Mouse (Mus musculus) NIH3T3 (cell line): Measurements from ENCODE around the gene Apoa4.

Experiments used
- DNase-seq: peaks from one replicate; pipeline ENCODE4 v3.0.0-alpha.2; 2012; ENCODE audit warnings: low read depth

The Apoa4 gene

GRCm38 (mm10) chr9:46227064-46227614, 13.4 kb upstream of the Apoa4 start:
- no peak for DNase-seq

DNA sequence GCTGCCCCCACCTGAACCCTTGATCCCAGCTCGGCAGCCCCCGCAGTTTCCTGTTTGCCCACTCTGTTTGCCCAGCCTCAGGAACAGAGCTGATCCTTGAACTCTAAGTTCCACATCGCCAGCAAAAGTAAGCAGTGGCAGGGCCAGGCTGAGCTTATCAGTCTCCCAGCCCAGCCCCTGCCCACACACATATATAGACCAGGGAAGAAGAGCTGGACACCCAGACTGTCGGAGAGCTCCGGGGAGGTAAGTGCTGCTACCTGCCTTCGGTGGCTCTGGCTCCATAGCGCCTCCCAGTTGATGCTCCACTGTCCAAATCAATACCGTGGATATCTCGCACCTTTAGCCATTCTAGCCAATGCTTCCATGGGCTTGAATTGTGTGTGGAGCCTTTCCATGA, 12.0 kb upstream of the Apoa4 start, which contains the start of gene Apoa1:
Gene Apoa1 (plus strand): TSS at position 90 of the 400 bp plus-strand sequence.
- no peak for DNase-seq

DNA sequence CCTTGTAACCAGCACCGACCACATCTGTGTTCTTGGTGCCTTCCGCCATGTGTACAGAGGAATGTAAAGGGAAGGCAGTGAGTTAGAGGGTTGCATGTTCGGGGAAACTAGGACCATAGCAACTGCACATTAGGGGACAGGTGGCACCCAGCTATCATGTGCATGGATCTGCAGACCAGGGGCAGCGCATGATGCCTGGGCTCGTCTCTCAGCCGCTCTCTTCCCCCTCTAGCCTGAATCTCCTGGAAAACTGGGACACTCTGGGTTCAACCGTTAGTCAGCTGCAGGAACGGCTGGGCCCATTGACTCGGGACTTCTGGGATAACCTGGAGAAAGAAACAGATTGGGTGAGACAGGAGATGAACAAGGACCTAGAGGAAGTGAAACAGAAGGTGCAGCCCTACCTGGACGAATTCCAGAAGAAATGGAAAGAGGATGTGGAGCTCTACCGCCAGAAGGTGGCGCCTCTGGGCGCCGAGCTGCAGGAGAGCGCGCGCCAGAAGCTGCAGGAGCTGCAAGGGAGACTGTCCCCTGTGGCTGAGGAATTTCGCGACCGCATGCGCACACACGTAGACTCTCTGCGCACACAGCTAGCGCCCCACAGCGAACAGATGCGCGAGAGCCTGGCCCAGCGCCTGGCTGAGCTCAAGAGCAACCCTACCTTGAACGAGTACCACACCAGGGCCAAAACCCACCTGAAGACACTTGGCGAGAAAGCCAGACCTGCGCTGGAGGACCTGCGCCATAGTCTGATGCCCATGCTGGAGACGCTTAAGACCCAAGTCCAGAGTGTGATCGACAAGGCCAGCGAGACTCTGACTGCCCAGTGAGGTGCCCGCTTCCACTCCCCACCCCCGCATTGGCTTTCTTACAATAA, 10.7 kb upstream of the Apoa4 start:
- DNase-seq, result peak; percentile 82

GRCm38 (mm10) chr9:46230450-46230975, 10.0 kb upstream of the Apoa4 start:
- no peak for DNase-seq

GRCm38 (mm10) chr9:46235196-46235595, 5.3 kb upstream of the Apoa4 start:
- DNase-seq, result no peak

DNA sequence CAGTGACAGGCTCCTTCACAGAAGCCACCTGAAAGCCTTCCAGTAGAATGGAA, 5.1 kb upstream of the Apoa4 start, which contains the start of gene Apoc3:
Gene Apoc3 (minus strand): TSS at position 41 of the 53 bp plus-strand sequence.
- no peak for DNase-seq

GRCm38 (mm10) chr9:46235649-46236048, 4.8 kb upstream of the Apoa4 start:
- no peak for DNase-seq

- no peak for DNase-seq
Observed at GRCm38 (mm10) chr9:46238850-46239249, 1.6 kb upstream of the Apoa4 start.

DNA sequence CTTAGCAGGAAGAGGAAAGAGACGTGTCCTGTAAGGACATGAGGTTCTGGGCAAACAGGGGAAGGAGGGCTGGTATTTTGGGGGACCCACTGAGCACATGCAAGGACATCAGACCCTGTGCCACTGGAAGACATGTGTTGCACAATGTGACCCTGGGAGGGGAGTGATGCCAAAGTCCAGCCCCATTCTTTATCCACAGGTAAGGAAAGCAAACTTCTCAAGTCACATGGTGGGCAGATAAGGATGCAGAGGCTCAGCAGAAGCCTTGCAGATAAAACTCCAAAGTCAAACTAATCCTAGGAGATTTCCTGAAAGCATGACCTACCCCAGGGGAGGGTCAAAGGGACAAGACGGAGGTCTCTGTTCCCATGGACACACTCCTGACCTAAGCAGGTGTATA, 1.3 kb downstream of the Apoa4 start:
- no peak for DNase-seq

- DNase-seq, result no peak
Observed at GRCm38 (mm10) chr9:46243122-46243521, 2.6 kb downstream of the Apoa4 start.

GRCm38 (mm10) chr9:46243584-46243983, 3.1 kb downstream of the Apoa4 start:
- no peak for DNase-seq

DNA sequence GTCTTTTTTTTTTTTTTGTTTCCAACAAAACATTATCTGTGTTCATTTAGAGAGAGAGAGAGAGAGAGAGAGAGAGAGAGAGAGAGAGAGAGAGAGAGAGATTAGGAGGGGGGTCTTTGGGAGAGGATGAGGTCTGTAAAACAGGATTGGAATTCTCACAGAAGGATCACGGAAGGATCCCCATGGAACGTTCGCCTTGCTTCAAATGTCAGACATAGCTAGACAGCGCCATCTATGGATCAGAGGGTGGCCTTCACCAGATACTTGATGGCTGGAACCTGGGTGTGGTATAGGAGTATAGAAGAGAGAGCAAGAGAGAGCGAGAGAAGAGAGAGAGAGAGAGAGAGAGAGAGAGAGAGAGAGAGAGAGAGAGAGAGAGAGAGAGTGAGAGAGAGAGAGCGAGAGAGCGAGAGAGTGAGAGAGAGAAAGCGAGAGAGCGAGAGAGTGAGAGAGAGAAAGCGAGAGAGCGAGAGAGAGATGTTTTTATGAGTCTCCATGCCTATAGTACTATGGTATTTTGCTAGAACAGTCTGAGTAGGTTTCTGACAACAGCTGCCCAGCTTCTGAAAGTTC, 6.3 kb downstream of the Apoa4 start:
- peak; percentile 87 for DNase-seq

DNA sequence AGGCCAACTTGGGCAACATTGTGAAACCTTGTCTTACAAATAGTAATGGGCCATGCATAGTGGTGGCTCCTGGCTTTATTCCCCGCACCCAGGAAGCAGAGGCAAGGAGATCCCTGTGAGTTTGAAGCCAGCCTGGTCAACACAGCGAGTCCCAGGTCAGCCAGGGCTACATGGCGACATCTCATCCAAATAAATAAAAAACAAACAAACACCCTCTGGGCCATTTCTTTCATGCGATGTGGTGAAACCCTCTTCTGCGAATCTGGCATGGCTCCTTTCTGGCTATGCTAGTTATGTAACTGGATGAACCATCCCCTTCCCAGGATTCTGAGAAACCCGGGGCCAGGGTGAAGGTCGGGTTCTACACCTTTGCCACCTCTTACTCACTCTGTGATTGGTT, 15.7 kb downstream of the Apoa4 start:
- no peak for DNase-seq

DNA sequence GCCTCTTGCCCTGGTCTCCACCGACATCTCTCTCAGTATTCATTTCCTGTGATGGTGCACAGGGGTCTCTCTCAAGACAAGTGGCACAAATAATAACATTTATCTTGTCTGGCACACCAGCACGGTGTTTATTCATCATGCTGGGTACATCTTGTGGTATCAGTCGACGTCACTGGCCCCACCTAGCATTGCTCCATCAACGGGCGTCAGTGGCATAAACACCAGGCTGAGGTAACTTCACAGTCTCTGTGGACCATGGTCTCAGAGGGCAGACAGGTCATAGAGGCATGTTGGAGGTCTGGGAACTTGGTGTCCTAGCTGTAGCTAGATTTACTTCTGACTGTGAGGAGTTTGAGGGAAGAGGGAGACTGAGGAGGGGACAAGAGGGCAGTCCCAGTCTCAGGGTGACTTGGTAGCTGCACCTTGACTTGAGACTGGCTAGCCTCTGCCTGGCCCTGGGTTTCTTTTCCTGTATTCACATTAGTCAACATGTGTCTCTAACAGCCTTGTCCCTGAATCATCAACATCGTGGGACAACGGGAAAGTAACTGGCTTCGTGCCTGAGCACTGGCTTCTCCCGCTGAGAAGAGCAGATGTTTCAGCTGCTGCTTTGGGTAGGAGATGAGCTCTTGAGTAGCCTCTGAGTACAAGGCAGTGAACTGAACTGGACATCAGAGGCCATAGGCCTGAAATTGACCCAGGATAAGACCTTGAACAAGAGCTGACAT, 16.3 kb downstream of the Apoa4 start:
- DNase-seq, result no peak

GRCm38 (mm10) chr9:46257546-46257945, 17.1 kb downstream of the Apoa4 start:
- no peak for DNase-seq

DNA sequence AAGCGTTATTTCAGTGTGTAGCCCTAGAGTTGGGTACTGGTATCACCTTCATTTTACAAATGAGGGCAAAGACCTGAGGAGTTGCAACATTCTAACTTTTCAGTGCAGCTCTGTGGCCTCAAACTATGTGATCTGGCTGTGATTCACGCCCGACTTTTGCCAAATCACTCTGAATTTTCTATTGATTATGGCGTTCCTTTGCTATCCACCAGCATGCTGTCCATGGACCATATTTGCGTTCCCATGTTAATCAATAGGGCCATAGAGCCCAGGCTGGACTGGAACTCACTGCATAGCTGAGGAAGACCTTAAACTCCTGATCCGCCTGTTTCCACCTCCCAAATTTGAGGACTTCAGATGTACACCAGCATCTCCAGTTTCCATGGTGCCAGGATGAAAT, 18.6 kb downstream of the Apoa4 start:
- DNase-seq, result no peak

DNA sequence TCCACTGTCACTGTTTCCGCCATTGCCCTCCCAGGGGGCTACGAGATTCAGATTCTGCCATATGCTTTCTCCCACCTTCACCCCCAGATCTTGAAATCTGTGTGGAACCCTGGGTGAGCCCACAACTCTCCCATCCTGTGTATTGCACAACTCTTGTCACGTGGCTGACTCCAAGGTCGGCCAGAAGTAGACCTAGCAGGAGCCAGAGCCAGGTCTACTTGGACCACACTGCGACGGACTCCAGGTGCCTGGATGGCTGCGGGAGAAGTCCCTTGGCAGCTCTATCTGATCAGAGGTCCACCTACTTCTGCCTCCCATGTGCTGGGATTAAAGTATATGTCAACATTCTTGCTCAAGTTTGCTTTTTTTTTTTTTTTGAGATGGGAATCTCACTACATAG, 20.6 kb downstream of the Apoa4 start:
- no peak for DNase-seq

GRCm38 (mm10) chr9:46268343-46268873, 27.9 kb downstream of the Apoa4 start, which contains the start of gene Apoa5:
Gene Apoa5, plus strand, starts transcription at chr9:46268633.
- no peak for DNase-seq

DNA sequence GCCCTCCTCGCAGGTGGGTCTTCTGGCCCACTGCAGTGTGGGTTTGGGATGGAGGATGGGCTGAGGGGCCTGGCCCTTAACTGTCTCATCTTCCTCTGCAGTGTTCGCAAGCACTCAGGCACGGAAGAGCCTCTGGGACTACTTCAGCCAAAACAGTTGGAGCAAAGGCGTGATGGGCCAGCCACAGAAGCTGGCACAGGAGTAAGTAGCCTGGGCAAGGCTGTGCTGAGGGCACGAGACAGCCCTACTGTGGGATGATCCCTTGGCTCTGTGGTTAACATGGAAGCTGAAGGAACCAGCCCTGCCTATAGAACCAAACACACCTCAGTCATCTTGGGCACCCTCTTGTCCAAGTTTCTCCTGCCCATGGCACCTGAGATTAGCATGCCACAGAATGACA, 28.6 kb downstream of the Apoa4 start:
- no peak for DNase-seq

DNA sequence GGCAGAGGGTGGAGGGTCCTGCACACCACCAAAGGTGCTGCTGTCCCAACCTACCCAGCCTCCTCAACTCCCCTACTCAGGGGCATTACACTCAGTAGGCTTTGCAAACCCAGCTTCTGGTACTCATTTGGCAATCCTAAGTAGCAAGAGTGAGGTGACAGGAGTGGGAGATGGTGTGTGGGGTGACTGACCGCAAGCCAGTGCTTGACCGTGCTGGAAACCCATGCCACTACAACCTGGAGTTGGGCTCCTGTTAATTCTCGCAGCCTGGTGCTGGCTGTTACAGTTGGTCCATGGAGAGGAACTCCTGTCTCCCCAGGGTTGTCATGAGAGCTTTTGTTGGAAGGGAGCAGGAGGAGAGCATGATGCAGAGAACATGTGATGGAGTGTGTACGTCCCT, 30.3 kb downstream of the Apoa4 start:
- no peak for DNase-seq

- no peak for DNase-seq
Observed at GRCm38 (mm10) chr9:46272070-46272469, 31.6 kb downstream of the Apoa4 start.

DNA sequence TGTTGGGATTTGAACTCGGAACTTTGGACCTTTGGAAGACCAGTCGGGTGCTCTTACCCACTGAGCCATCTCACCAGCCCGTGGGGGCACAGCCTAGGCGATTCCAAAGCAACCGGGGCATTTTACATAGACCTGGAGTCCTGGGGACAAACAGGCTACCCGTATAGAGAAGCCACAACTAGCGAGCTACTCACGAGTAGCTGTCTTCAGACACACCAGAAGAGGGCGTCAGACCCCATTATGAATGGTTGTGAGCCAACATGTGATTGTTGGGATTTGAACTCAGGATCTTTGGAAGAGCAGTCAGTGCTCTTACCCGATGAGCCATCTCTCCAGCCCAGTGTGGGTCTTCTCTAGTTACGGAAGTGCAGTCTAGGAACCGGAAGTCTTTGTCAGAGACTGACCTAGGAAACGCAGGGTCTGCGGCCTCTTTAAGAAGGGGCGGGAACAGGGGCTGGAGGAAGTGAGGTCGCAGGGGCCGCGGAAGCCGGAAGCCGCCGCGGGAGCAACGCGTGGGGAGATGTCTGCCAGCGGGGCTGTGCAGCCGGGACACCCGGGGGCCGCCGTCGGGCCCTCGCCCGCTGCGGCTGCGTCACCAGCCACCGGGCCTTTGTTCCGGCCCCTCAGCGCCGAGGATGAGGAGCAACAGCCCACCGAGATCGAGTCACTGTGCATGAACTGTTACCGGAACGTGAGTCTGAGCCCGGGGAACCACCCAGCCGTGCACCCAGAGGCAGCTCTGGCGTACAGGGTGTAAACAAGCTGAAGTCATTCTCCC, 32.4 kb downstream of the Apoa4 start, which contains the start of gene Zpr1:
Gene Zpr1 (plus strand): TSS at position 388 of the 778 bp plus-strand sequence.
- peak; percentile 89 for DNase-seq
